Mouse (Mus musculus) adrenal gland, postnatal 10 days (tissue): Measurements from ENCODE around the gene Asic1. TPM values are rescaled to one million over a fixed set of nuclear protein-coding genes. Genes with fewer than 3 reads are reported as not detected.
"Not testable (repeated sequence)": the region's sequence is repeated elsewhere in the genome, so short reads cannot be mapped to it uniquely, and the experiment has no call there.

Experiments
- DNase-seq: peaks from one replicate; pipeline ENCODE4 v3.0.0; 2021; ENCODE audit warnings: mixed read lengths
- total RNA-seq, 2 experiments: library from RNA; stranded (reverse); gene quantifications; 2 replicates each; pipeline ENCODE4 v1.2.3; 2021

The Asic1 gene
- total RNA-seq, 2 experiments from 2014 or later = 0.75 to 1.5 TPM

GRCm38 (mm10) chr15:99721921-99722743, 52.0 kb downstream of the Asic1 start:
- DNase-seq = peak; percentile 47

- DNase-seq = peak; percentile 40
These were observed 52.9 kb downstream of the Asic1 start for GRCm38 (mm10) chr15:99723120-99723514.

GRCm38 (mm10) chr15:99723515-99724291, 53.5 kb downstream of the Asic1 start:
- peak; percentile 86 for DNase-seq

GRCm38 (mm10) chr15:99724292-99725021, 54.3 kb downstream of the Asic1 start:
- peak; percentile 87 for DNase-seq

GRCm38 (mm10) chr15:99725341-99726155, 55.4 kb downstream of the Asic1 start, which contains the start of gene Cox14:
Gene Cox14 (plus strand): TSS chr15:99725618.
- DNase-seq = peak; percentile 96

GRCm38 (mm10) chr15:99726549-99726948, 56.4 kb downstream of the Asic1 start:
- DNase-seq = no peak

GRCm38 (mm10) chr15:99727039-99727438, 56.9 kb downstream of the Asic1 start:
- DNase-seq = not testable (repeated sequence)

- DNase-seq = no peak
These were observed 57.4 kb downstream of the Asic1 start for GRCm38 (mm10) chr15:99727525-99727924.

- DNase-seq = no peak
These were observed 58.0 kb downstream of the Asic1 start for GRCm38 (mm10) chr15:99728211-99728610.

- no peak for DNase-seq
These were observed 59.1 kb downstream of the Asic1 start for GRCm38 (mm10) chr15:99729056-99729783.

- no peak for DNase-seq
These were observed 61.0 kb downstream of the Asic1 start for GRCm38 (mm10) chr15:99731167-99731566.

GRCm38 (mm10) chr15:99731678-99732077, 61.5 kb downstream of the Asic1 start:
- DNase-seq = no peak

- DNase-seq = peak; percentile 45
These were observed 63.0 kb downstream of the Asic1 start for GRCm38 (mm10) chr15:99733186-99733585.

- DNase-seq = peak; percentile 100
These were observed 65.5 kb downstream of the Asic1 start for GRCm38 (mm10) chr15:99735631-99736030.

GRCm38 (mm10) chr15:99736675-99737074, 66.5 kb downstream of the Asic1 start:
- DNase-seq = no peak

GRCm38 (mm10) chr15:99740229-99740628, 70.1 kb downstream of the Asic1 start:
- no peak for DNase-seq
